Mouse (Mus musculus) liver, postnatal 0 days (tissue): ENCODE results near the gene Ap3d1.

Experiments
- CTCF ChIP-seq: sonication (generic); IDR thresholded peaks from 2 replicates; pipeline ENCODE4 v1.5.1; 2016; ENCODE audit warnings: antibody characterized with exemption, low read depth
- EP300 ChIP-seq: IDR thresholded peaks from 2 replicates; pipeline ENCODE4 v1.6.1; 2016; ENCODE audit warnings: antibody characterized with exemption, low read depth, mild to moderate bottlenecking

DNA sequence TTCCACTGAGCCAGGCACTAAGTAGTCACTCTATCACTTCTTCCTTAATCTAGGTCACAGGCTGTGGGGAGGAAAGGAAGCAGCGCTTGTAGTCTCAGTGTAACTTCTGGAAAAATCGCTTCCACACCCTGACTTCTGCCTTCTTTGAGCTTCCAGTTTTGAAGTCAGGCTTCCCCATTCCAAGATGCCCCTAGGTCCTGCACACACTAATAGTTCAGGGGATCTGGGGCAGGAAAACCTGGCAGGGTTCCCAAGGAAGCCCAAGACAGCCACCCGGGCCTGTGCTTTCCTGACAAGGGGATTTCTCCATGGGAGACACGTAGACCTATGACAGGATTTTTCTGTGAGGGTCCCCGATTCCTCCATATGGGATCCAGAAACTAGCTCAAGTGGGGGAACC lies 918 bp downstream of the Ap3d1 start:
- TF ChIP-seq CTCF (no peak), EP300 (no peak)
